Mouse (Mus musculus) hindbrain, embryonic 12.5 days (tissue): Measurements from ENCODE around the gene Gm26920. TPM values are rescaled to one million over a fixed set of nuclear protein-coding genes. Genes with fewer than 3 reads are reported as not detected.

ENCODE experiments used
- ATAC-seq: fragments of 200-750 bp; cut with Nextera tagmentation; 2 replicates; pipeline ENCODE4 v1.8.0; 2017; ENCODE audit warnings: moderate TSS enrichment; ENCODE audit not compliant: low FRiP score
- H3K27ac ChIP-seq: fragments of 300-500 bp; sonication (generic); 2 replicates; pipeline ENCODE4 v1.5.1; 2016; ENCODE audit warnings: mild to moderate bottlenecking
- H3K27me3 ChIP-seq: fragments of 300-500 bp; sonication (generic); 2 replicates; pipeline ENCODE4 v1.6.1; 2016; ENCODE audit warnings: mild to moderate bottlenecking
- H3K36me3 ChIP-seq: fragments of 300-500 bp; sonication (generic); 2 replicates; pipeline ENCODE4 v1.6.1; 2016; ENCODE audit warnings: mild to moderate bottlenecking
- H3K4me1 ChIP-seq: fragments of 300-500 bp; sonication (generic); 2 replicates; pipeline ENCODE4 v1.6.1; 2016
- H3K4me2 ChIP-seq: fragments of 300-500 bp; sonication (generic); replicated peaks from 2 replicates; pipeline ENCODE4 v1.6.1; 2016; ENCODE audit warnings: mild to moderate bottlenecking
- H3K4me3 ChIP-seq: fragments of 300-500 bp; sonication (generic); 2 replicates; pipeline ENCODE4 v1.5.1; 2016; ENCODE audit warnings: mild to moderate bottlenecking
- H3K9ac ChIP-seq: fragments of 300-500 bp; sonication (generic); 2 replicates; pipeline ENCODE4 v1.6.1; 2016; ENCODE audit warnings: mild to moderate bottlenecking, moderate library complexity
- H3K9me3 ChIP-seq: fragments of 300-500 bp; sonication (generic); replicated peaks from 2 replicates; pipeline ENCODE4 v1.6.1; 2016; ENCODE audit warnings: mild to moderate bottlenecking
- WGBS: fragments of 180-500 bp; shearing (Covaris S2); methylation state at CpG from one replicate; pipeline ENCODE4 v1.1.7; 2016; 5-methylcytosine and 5-hydroxymethylcytosine counted together
- polyA plus RNA-seq: library from polyadenylated mRNA; unstranded; fragments of >200 nt; fragmentation: Nextera tagmentation; extraction: Ambion mirVana; gene quantifications from 2 replicates; pipeline ENCODE4 v1.2.1, GENCODE M21; 2016

Gm26920 gene
- polyA plus RNA-seq, 1 experiment from 2014 or later, result 0.80 TPM

DNA sequence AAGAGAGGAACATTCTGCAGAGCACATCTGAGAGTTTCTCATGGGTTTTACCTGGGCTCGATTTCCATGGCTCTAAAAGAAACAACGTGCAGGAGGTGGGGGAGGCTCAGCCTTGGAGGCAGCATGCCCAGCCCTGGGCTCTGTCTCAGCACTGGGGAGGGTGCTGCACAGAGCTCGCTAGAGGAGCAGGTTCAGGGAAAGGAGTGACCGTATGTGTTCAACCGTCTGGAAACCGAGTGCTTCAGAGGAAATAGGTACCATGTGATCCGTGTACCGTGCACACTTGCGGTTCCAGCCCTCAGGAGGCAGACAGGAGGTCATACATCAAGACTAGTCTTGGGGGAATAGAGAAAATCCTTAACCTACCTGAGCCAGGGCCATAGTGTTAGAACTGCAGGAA, 45.9 kb downstream of the Gm26920 start:
- no peaks in the 10 kb centered on the region for H3K9me3 ChIP-seq
- no peak overlapping the region for H3K4me2 ChIP-seq
- H3K27ac ChIP-seq, result no peak overlapping the region
- no peak overlapping the region for H3K4me3 ChIP-seq
- WGBS, result 61% methylated on average over 9 of the region's 9 CpGs
- no peak overlapping the region for H3K9ac ChIP-seq
- no peak for ATAC-seq
- H3K27me3 ChIP-seq, result no peaks in the 10 kb centered on the region
- no peaks in the 10 kb centered on the region for H3K4me1 ChIP-seq
- H3K36me3 ChIP-seq, result peaks cover 7% of the 10 kb centered on the region

DNA sequence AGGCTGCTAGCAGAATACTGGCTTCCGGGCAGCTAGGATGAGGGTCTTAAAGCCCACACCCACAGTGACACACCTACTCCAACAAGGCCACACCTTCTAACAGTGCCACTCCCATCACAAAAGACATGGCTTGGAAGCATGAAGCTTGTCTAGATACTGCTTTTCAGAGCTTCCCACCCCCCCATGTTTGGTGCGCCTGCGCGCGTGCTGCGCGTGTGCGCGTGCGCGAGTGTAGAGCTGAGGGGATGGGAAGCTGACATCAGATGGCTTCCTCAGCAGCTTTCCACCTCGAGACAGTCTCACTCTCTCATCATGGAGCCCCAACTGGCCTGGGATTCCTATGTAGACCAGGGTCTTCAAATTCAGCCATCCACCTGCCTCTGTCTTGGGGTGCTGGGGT, 55.9 kb downstream of the Gm26920 start:
- Histone ChIP-seq H3K4me2 (no peak overlapping the region), H3K27ac (no peak overlapping the region), H3K4me1 (no peaks in the 10 kb centered on the region), H3K4me3 (no peak overlapping the region), H3K27me3 (no peaks in the 10 kb centered on the region), H3K9ac (no peak overlapping the region), H3K36me3 (peaks cover 26% of the 10 kb centered on the region), H3K9me3 (no peaks in the 10 kb centered on the region)
- no peak for ATAC-seq
- 96% methylated on average over 12 of the region's 12 CpGs for WGBS

DNA sequence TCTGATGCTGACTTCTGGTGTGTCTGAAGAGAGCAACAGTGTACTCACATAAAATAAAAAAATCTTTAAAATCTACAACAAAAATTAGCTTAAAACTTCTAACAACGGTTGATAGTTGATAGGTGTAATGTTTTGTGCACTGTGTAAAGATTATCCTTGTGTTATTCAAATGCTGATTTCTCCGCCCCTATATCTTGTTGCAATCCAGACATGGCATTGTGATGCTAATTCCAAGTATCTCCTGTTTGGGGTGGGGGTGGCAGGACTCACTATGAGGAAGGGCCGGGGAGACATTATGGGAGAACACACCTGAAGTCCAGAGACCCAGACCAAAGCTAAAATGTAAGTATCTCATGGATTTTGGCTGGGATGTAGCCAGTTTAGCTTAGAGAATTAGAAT, 58.8 kb downstream of the Gm26920 start:
- no peaks in the 10 kb centered on the region for H3K4me1 ChIP-seq
- no peak overlapping the region for H3K4me2 ChIP-seq
- WGBS, result 77% methylated on average over 3 of the region's 3 CpGs
- no peak for ATAC-seq
- no peaks in the 10 kb centered on the region for H3K27me3 ChIP-seq
- H3K9ac ChIP-seq, result no peak overlapping the region
- no peak overlapping the region for H3K27ac ChIP-seq
- no peak overlapping the region for H3K4me3 ChIP-seq
- H3K9me3 ChIP-seq, result no peaks in the 10 kb centered on the region
- H3K36me3 ChIP-seq, result peaks cover 7% of the 10 kb centered on the region

DNA sequence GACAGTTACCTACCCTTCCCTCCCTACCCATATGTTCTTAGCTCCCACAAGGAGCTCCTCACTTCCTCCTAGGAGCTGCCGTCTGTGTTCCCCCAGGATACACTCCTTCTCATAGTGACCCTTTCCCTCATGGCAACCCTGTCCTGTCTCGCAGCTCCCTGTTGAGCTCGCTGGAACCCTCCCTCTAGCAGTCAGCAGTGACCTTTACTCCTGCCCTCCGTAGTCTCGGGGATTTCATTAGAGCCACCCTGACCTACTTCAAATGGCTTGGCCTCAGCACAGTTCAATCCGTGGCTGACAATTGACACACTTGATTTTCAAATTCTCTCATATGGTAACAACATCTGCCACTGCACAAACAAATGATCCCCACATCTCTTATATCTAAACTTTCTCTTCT, 59.5 kb downstream of the Gm26920 start:
- H3K9ac ChIP-seq, result no peak overlapping the region
- H3K36me3 ChIP-seq, result peaks cover 11% of the 10 kb centered on the region
- no peak overlapping the region for H3K4me2 ChIP-seq
- no peaks in the 10 kb centered on the region for H3K27me3 ChIP-seq
- H3K27ac ChIP-seq, result no peak overlapping the region
- WGBS, result 29% methylated on average over 6 of the region's 6 CpGs
- ATAC-seq, result no peak
- no peak overlapping the region for H3K4me3 ChIP-seq
- H3K9me3 ChIP-seq, result no peaks in the 10 kb centered on the region
- H3K4me1 ChIP-seq, result no peaks in the 10 kb centered on the region

DNA sequence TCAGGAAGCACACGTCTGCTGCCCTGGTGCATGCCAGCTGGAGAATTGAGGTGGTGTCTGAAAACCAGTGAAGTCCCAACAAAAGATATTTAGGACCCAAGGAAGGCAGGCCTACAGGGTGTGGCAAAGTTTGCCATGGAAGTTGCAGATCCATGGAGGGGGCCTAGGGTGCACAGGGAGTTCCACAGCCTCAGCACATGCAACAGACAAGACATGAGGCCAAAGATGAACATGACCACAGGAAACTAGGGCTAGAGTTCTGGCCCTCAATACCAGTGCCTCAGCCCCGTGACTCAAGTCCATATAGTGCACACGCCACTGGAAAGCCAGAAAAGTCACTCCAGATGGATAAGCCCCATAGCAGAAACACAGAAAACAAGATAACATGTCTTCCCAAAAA, 61.6 kb downstream of the Gm26920 start:
- Histone ChIP-seq H3K4me3 (no peak overlapping the region), H3K27ac (no peak overlapping the region), H3K4me1 (no peaks in the 10 kb centered on the region), H3K4me2 (no peak overlapping the region), H3K36me3 (peaks cover 29% of the 10 kb centered on the region), H3K9ac (no peak overlapping the region), H3K9me3 (no peaks in the 10 kb centered on the region), H3K27me3 (no peaks in the 10 kb centered on the region)
- 87% methylated on average over 3 of the region's 3 CpGs for WGBS
- no peak for ATAC-seq

DNA sequence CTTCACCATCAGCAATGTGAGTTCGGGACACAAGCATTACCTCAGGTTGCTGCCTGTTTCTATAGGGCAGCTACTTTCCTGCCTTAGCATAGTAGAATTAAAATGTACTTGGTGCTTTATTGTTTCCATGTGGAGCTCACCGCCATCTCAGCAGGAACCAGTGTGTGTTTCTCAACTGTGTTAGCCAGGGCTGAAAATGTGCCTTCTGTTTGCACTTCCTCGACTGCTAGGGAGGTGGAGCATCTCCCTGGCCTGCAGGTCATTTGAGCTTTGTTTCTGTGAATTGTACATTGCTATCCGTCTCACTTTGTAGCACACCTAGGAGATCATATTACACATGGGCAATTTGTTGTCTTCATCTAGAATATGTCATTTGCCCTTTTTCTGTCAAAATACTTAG, 62.9 kb downstream of the Gm26920 start:
- H3K9me3 ChIP-seq, result no peaks in the 10 kb centered on the region
- H3K36me3 ChIP-seq, result peaks cover 42% of the 10 kb centered on the region
- no peaks in the 10 kb centered on the region for H3K4me1 ChIP-seq
- no peak overlapping the region for H3K27ac ChIP-seq
- 81% methylated on average over 4 of the region's 4 CpGs for WGBS
- ATAC-seq, result no peak
- H3K27me3 ChIP-seq, result no peaks in the 10 kb centered on the region
- no peak overlapping the region for H3K4me2 ChIP-seq
- H3K9ac ChIP-seq, result no peak overlapping the region
- H3K4me3 ChIP-seq, result no peak overlapping the region

DNA sequence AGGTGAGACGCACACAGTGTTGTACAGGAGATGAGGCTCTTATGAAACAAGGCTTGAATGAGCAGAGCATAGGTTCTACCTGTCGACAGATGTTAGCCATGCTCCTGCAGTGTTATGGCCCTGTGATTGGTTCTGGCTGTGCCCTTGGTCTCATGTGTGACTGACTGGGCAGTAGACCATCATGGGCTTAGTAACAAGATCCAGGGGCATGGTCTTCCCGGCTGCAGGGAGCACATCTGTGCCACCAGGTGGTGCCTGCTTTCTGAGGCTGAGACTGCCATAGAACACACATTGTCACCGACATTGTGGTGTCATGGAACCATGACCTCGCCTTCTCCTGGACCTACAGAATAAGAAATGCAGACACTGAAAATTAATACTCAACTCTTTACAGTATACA, 64.9 kb downstream of the Gm26920 start:
- H3K27me3 ChIP-seq, result no peaks in the 10 kb centered on the region
- no peaks in the 10 kb centered on the region for H3K4me1 ChIP-seq
- H3K4me3 ChIP-seq, result no peak overlapping the region
- no peak for ATAC-seq
- H3K9ac ChIP-seq, result no peak overlapping the region
- whole genome bisulfite sequencing, result 80% methylated on average over 5 of the region's 5 CpGs
- H3K27ac ChIP-seq, result no peak overlapping the region
- H3K36me3 ChIP-seq, result peaks cover 54% of the 10 kb centered on the region
- H3K4me2 ChIP-seq, result no peak overlapping the region
- no peaks in the 10 kb centered on the region for H3K9me3 ChIP-seq

DNA sequence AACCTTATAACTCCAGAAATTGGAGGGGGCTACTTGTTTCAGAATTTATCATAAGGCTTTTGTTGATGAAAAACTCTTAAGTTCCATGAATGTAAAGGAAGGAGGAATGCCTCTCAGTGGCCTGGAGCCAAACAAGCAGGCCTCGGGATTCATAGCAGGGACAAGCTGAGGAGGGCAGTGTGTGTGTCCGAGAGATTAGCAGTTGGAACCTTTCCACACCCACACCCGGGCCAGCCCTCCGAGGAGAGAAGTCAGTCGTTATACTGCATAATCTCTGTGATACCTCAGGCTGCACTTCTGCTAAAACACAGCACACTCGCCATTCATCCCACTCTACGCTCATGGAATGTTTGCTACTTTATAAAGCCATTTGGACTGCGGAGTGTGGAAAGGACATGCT, 66.4 kb downstream of the Gm26920 start:
- Histone ChIP-seq H3K9me3 (no peaks in the 10 kb centered on the region), H3K4me1 (no peaks in the 10 kb centered on the region), H3K4me2 (no peak overlapping the region), H3K27ac (no peak overlapping the region), H3K27me3 (no peaks in the 10 kb centered on the region), H3K9ac (no peak overlapping the region), H3K36me3 (peaks cover 65% of the 10 kb centered on the region), H3K4me3 (no peak overlapping the region)
- WGBS, result 93% methylated on average over 8 of the region's 8 CpGs
- no peak for ATAC-seq

DNA sequence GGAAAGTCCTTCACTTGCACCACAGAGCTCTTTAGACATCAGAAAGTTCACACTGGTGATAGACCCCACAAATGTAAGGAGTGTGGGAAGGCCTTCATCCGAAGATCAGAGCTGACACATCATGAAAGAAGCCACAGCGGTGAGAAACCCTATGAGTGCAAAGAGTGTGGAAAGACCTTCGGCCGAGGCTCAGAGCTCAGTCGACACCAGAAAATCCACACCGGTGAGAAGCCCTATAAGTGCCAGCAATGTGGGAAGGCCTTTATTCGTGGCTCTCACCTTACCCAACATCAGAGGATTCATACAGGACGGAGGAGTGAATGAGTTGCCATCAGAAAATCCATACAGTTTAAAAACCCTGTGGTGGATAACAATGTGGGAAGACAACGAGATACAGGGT, 66.9 kb downstream of the Gm26920 start:
- ATAC-seq, result no peak
- no peak overlapping the region for H3K4me2 ChIP-seq
- H3K36me3 ChIP-seq, result peaks cover 70% of the 10 kb centered on the region
- H3K4me1 ChIP-seq, result no peaks in the 10 kb centered on the region
- no peak overlapping the region for H3K4me3 ChIP-seq
- H3K9me3 ChIP-seq, result no peaks in the 10 kb centered on the region
- no peak overlapping the region for H3K9ac ChIP-seq
- H3K27ac ChIP-seq, result no peak overlapping the region
- H3K27me3 ChIP-seq, result no peaks in the 10 kb centered on the region
- WGBS, result 97% methylated on average over 9 of the region's 9 CpGs

DNA sequence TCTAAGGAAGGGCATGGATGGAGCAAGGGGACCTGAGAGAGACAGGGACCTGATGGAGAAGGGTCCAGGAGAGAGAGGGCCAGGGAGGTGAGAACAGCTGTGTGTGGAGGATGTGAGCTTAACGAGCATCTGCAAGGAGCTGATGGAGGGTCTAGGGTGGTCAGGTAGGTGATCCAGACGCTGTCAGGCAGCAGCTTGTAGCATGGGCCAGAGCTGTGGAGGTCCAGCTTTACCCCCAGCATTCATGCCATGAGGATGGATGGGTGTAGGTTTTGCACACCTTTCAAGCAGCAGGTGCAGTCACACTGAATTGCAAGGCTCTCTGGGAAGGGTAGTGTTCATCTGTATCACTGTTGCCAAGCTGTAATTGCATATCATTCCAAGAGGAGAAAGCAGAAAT, 70.7 kb downstream of the Gm26920 start:
- no peaks in the 10 kb centered on the region for H3K9me3 ChIP-seq
- H3K36me3 ChIP-seq, result peaks cover 82% of the 10 kb centered on the region
- no peak overlapping the region for H3K4me3 ChIP-seq
- no peak overlapping the region for H3K4me2 ChIP-seq
- no peak overlapping the region for H3K9ac ChIP-seq
- no peak overlapping the region for H3K27ac ChIP-seq
- no peaks in the 10 kb centered on the region for H3K4me1 ChIP-seq
- 79% methylated on average over 2 of the region's 2 CpGs for WGBS
- ATAC-seq, result no peak
- H3K27me3 ChIP-seq, result no peaks in the 10 kb centered on the region

DNA sequence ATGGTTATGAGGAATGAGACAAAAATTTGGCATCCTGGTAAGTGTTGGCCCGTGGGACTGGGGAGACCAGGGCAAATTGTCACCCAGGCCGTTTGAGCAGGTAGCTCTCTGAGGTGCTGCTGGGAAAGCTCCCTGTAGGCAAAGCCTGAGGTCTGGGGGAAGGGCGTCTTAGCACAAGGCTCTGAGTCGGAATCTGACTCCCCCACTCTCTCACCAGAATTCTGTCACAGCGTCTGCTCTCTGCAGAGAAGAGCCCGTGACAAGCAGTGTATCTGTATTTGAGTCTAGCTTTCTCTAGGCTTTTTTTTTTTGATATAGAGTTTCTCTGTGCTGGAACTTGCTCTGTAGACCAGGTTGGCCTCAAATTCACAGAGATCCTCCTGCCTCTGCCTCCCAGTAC, 73.0 kb downstream of the Gm26920 start:
- no peaks in the 10 kb centered on the region for H3K27me3 ChIP-seq
- no peak overlapping the region for H3K4me3 ChIP-seq
- no peak overlapping the region for H3K27ac ChIP-seq
- H3K4me1 ChIP-seq, result peaks cover 4% of the 10 kb centered on the region; the same call in 1 of the 2 replicates
- no peak overlapping the region for H3K4me2 ChIP-seq
- whole genome bisulfite sequencing, result 91% methylated on average over 6 of the region's 6 CpGs
- H3K36me3 ChIP-seq, result peaks cover 72% of the 10 kb centered on the region
- H3K9ac ChIP-seq, result no peak overlapping the region
- no peak for ATAC-seq
- H3K9me3 ChIP-seq, result no peaks in the 10 kb centered on the region

DNA sequence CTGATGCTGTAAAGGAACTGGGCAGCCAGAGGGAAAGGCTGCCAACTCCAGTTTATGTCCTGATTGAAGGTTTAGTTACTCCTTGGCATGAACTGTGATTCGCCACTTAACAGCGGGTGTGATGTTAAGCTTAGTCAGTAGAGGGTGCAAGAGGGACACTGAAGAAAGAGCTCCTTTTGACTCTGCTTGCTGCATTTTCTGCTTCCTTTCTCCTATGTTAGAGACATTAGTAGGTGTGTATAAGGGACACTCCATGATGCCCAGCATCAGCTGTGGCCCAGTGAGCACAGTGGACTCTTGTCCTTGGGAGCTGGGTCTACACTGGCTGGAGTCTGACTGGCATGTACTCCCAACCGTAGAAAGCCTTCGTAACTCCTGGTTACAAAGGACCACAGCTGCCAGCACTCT, 77.2 kb downstream of the Gm26920 start:
- 80% methylated on average over 4 of the region's 4 CpGs for WGBS
- H3K4me1 ChIP-seq, result peaks cover 32% of the 10 kb centered on the region
- H3K36me3 ChIP-seq, result peaks cover 44% of the 10 kb centered on the region
- no peak overlapping the region for H3K4me2 ChIP-seq
- no peak overlapping the region for H3K4me3 ChIP-seq
- no peaks in the 10 kb centered on the region for H3K27me3 ChIP-seq
- no peak; the same call in 1 of the 2 replicates for ATAC-seq
- H3K9me3 ChIP-seq, result no peaks in the 10 kb centered on the region
- H3K27ac ChIP-seq, result peak overlapping the region; percentile 60; the same call in 1 of the 2 replicates
- no peak overlapping the region for H3K9ac ChIP-seq

DNA sequence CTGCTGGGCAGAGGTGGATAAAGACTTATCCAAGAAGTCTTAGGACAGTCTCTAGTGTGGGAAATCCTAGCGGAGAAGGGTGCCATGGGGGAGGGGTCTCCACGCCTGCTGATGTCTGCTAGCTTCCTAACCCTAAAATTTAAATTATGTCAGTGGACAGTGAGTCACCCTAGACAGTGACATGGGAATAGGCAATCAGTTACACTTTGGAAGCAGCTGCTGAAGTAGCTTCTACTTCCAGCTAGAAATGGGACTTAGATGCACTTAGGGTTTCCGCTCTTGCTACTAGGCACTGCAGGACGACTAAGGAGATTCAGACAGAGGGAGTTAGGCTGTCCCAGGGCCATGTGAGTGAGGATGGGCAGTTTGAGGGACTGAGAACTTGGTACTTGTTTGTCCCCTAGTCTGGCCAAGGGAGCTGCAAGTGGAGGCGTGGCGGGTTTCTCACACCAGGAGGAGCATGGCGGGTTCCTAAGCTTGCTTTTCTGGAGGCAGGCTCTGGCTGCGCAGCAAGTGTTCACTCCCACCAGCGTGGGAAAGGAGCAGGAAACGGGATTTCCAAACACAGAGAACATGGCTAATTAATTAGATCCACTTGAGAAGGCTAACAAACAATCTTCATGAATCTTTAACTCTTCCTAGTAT, 79.5 kb downstream of the Gm26920 start:
- no peaks in the 10 kb centered on the region for H3K27me3 ChIP-seq
- no peak overlapping the region for H3K4me2 ChIP-seq
- peak overlapping the region; percentile 73 for H3K27ac ChIP-seq
- H3K36me3 ChIP-seq, result peaks cover 27% of the 10 kb centered on the region
- no peak overlapping the region for H3K9ac ChIP-seq
- H3K9me3 ChIP-seq, result no peaks in the 10 kb centered on the region
- peaks cover 33% of the 10 kb centered on the region for H3K4me1 ChIP-seq
- H3K4me3 ChIP-seq, result no peak overlapping the region
- no peak for ATAC-seq
- 79% methylated on average over 10 of the region's 10 CpGs for WGBS
